Mouse (Mus musculus) G1E (cell line): ENCODE data around the gene Rnpepl1. TPM values are rescaled to one million over a fixed set of nuclear protein-coding genes. Genes with fewer than 3 reads are reported as not detected.

Source experiments
- ATAC-seq: 2 replicates; pipeline ENCODE4 v1.8.0; 2016; ENCODE audit warnings: mild to moderate bottlenecking; ENCODE audit not compliant: insufficient number of reproducible peaks, poor library complexity, low FRiP score, severe bottlenecking; ENCODE audit errors: extremely low read depth
- DNase-seq: peaks from one replicate; pipeline ENCODE4 v3.0.0; 2012; ENCODE audit warnings: low spot score
- H3K27me3 ChIP-seq: 2 replicates; pipeline ENCODE4 v1.6.1; 2012; ENCODE audit warnings: mild to moderate bottlenecking, low read length, inconsistent platforms; ENCODE audit not compliant: insufficient read depth
- H3K36me3 ChIP-seq: replicated peaks from 2 replicates; pipeline ENCODE3; 2012; ENCODE audit warnings: mild to moderate bottlenecking, inconsistent platforms
- H3K4me1 ChIP-seq: 2 replicates; pipeline ENCODE4 v1.6.1; 2012; ENCODE audit warnings: low read depth, low read length, inconsistent platforms, mixed read lengths; ENCODE audit not compliant: insufficient read depth
- H3K4me3 ChIP-seq: 2 replicates; pipeline ENCODE4 v1.5.1; 2012; ENCODE audit warnings: low read depth, mild to moderate bottlenecking, inconsistent platforms, low read length, moderate library complexity, mixed read lengths
- H3K9me3 ChIP-seq: replicated peaks from 2 replicates; pipeline ENCODE4 v1.6.1; 2012; ENCODE audit warnings: inconsistent platforms
- CTCF ChIP-seq: IDR thresholded peaks from 2 replicates; pipeline ENCODE4 v1.5.1; 2012; ENCODE audit warnings: low read depth, low read length, inconsistent platforms, mixed read lengths
- GATA1 ChIP-seq: IDR thresholded peaks from 2 replicates; pipeline ENCODE4 v1.6.1; 2012; ENCODE audit warnings: borderline replicate concordance, low read length, inconsistent platforms, mixed read lengths
- GATA2 ChIP-seq: IDR thresholded peaks from 2 replicates; pipeline ENCODE4 v1.6.1; 2012; ENCODE audit warnings: low read depth, low read length, inconsistent platforms, borderline replicate concordance
- POLR2AphosphoS5 ChIP-seq: IDR thresholded peaks from 2 replicates; pipeline ENCODE4 v1.6.1; 2012; ENCODE audit warnings: low read depth, low read length, inconsistent platforms; ENCODE audit not compliant: insufficient replicate concordance
- TAL1 ChIP-seq: conservative IDR thresholded peaks from 2 replicates; pipeline ENCODE4 v1.6.1; 2012; ENCODE audit warnings: low read depth, low read length, inconsistent platforms, mixed read lengths
- polyA plus RNA-seq: library from polyadenylated mRNA; stranded (reverse); fragments of >175 nt; gene quantifications from 2 replicates; pipeline ENCODE4 v1.2.3, GENCODE M21; 2012
- total RNA-seq, 2 experiments: library from RNA; stranded (forward) in 1 of 2; stranded (reverse) in 1 of 2; fragments of 200-1000 nt in 1 of 2; fragments of >200 nt in 1 of 2; fragmentation: Nextera tagmentation in 1 of 2; gene quantifications; 2 replicates each; pipeline ENCODE4 v1.2.3; 2014 to 2017

Gene Rnpepl1
- total and polyA plus RNA-seq, 3 experiments, result 18.8 to 196 (median 37.2) TPM

DNA sequence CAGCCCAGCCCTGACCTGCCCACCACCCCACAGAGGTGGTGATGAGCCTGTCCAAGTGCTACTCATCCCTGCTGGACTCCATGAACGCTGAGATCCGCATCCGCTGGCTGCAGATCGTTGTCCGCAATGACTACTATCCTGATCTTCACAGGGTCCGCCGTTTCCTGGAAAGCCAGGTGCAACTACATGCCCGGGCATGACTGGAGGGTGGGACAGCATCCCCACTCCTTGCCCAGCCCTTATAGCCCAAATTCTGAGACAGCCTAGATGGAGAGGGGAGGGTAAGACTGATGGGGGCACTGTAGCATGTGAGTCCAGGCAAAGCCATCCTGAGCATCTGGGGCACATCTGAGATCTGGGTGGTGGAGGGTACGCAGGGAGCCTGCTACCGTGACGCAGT, 8.6 kb downstream of the Rnpepl1 start:
- TF ChIP-seq GATA2, result no peak
- no peak for TF ChIP-seq TAL1
- TF ChIP-seq CTCF, result no peak
- no peak for TF ChIP-seq POLR2AphosphoS5
- TF ChIP-seq GATA1, result no peak
- H3K27me3 ChIP-seq, result no peaks in the 10 kb centered on the region; the same call in 1 of the 2 replicates
- DNase-seq (no peak), ATAC-seq (no peak)
- H3K4me1 ChIP-seq, result peaks cover 18% of the 10 kb centered on the region
- H3K36me3 ChIP-seq, result peaks cover 82% of the 10 kb centered on the region
- no peak overlapping the region for H3K4me3 ChIP-seq
- H3K9me3 ChIP-seq, result no peaks in the 10 kb centered on the region

DNA sequence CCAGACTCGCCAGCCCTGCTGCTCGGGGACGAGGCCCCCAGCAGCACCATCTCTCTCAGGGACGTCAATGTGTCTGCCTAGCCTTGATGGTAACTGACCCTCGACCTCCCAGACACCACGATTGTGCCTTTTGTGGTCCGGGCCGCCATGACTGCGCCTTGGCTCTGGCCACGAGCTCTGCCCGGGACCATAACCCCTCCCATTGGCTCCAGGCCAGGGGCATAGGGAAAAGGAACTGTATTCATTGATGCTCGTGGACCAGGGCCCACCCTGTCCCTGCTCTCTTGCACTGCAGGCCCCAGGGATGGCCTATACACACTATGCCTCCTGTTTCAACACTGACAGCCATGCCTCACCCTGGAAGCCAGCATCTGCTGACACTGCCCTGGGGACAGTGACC, 9.2 kb downstream of the Rnpepl1 start:
- Histone ChIP-seq H3K27me3 (no peaks in the 10 kb centered on the region; the same call in 1 of the 2 replicates), H3K36me3 (peaks cover 75% of the 10 kb centered on the region), H3K9me3 (no peaks in the 10 kb centered on the region), H3K4me3 (no peak overlapping the region), H3K4me1 (peaks cover 16% of the 10 kb centered on the region)
- no peak for TF ChIP-seq TAL1
- TF ChIP-seq CTCF, result no peak
- TF ChIP-seq GATA1, result no peak
- TF ChIP-seq GATA2, result no peak
- no peak for TF ChIP-seq POLR2AphosphoS5
- no peak for ATAC-seq
- DNase-seq, result no peak

DNA sequence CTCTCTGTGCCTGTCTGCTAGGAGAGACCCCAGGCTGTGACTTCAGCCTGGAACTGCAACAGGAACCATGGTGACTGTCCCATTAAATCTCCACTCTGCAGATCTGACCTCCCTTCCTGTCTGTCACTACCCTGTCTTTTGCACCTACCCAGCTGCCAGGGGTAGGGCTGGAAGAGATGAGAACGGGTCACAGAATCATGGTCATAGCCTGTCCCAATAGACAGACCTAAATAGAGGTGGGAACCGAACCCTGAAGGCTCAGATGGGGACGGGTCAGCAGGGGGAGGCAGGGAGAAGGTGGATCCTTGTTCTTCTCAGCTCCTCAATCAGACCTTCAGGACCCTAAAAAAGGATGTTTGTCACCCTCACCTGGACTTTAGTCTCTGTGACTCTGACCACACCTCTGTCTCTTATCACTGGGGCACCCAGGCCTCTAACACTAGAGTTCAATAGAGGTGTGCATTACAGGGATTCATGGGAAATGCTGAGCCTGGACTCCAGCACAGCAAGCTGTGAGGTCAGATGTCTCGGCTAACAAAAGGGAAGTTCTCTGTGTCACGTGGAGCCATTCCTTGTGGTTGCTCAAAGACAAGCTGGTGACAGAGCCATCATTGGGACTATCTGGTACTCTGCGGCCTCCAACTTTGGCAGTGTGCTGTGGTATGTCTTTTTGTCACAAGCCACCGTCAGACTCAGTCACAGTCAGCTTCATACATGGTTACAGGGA, 10.1 kb downstream of the Rnpepl1 start:
- no peak for DNase-seq
- H3K36me3 ChIP-seq, result peaks cover 67% of the 10 kb centered on the region
- ATAC-seq, result peak; percentile 23
- H3K4me3 ChIP-seq, result no peak overlapping the region
- no peaks in the 10 kb centered on the region; the same call in 1 of the 2 replicates for H3K27me3 ChIP-seq
- TF ChIP-seq GATA1, result no peak
- no peak for TF ChIP-seq GATA2
- no peaks in the 10 kb centered on the region for H3K9me3 ChIP-seq
- H3K4me1 ChIP-seq, result peaks cover 16% of the 10 kb centered on the region

DNA sequence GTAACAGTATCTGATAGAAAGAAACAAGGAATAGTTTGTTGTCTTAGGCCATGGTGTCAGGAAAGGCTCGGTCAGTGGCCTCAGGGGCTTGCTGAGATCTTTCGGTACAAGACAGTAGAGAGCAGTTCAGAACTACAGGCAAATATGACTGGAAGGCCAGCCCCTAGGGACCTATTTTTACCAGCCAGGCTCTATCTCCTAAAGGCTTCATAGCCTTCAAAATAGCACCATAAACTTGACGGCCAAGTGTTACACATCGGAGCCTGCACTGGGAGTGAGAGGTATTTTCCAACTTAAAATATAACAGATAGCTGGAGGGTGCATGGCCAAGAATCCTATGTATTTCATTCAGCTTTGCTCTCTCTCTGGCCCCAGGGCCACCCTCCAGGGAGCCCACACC, 10.9 kb downstream of the Rnpepl1 start:
- Histone ChIP-seq H3K27me3 (peaks cover 3% of the 10 kb centered on the region; the same call in 1 of the 2 replicates), H3K4me3 (no peak overlapping the region), H3K36me3 (peaks cover 58% of the 10 kb centered on the region), H3K9me3 (no peaks in the 10 kb centered on the region), H3K4me1 (peaks cover 16% of the 10 kb centered on the region)
- no peak for DNase-seq
- TF ChIP-seq GATA1 (no peak), CTCF (no peak), POLR2AphosphoS5 (no peak), GATA2 (no peak), TAL1 (no peak)
- no peak for ATAC-seq

DNA sequence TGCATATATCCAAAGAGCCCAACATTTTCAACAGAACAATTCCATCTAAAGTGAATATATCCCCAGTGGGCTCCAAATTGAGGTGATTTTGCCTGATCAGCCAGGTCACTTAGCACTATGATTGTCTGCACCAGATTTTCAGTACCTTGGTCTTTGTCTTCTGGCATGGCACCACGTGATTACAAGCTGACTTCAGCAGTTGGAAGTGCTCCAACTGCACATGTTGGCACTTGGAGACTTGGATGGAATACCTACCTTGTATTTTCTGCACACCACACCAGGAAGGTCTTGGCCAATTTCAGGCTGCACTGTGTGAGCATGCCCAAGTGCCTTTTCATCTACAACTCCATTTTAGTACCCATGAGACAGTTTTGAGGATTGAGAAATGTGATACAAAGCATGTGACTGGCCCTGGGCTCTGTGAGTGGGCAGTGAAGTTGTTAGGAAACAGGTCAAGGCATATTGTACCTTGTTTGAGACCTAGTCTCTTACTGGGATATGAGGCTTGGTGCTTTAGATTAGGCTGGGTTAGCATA, 19.7 kb downstream of the Rnpepl1 start:
- no peaks in the 10 kb centered on the region for H3K9me3 ChIP-seq
- H3K4me3 ChIP-seq, result no peak overlapping the region
- peaks cover 28% of the 10 kb centered on the region for H3K27me3 ChIP-seq
- no peak for ATAC-seq
- TF ChIP-seq CTCF (no peak), GATA2 (no peak), POLR2AphosphoS5 (no peak), GATA1 (no peak), TAL1 (no peak)
- no peak for DNase-seq
- peaks cover 20% of the 10 kb centered on the region for H3K4me1 ChIP-seq
- H3K36me3 ChIP-seq, result peaks cover 10% of the 10 kb centered on the region

DNA sequence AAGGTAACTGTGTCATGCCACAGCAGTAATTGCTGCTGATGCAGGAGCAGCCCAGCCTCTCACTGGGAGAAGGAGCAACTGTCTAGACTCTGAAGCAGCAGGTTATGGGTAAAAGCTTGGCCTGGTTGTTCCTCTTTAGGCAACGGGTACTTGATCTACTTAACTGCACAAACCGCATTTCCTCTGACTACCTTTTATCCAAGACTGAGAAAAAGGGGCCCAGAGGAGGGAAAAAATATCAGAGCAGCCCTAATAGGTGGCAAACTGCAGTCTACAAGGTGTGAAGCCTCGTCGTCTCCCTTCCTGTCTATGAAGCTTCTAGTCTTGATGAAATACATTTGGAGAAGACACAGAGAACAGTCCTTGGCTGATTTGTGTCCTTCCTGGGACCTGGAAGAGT, 23.0 kb downstream of the Rnpepl1 start:
- peak overlapping the region; percentile 79 for H3K4me3 ChIP-seq
- DNase-seq (peak; percentile 40), ATAC-seq (no peak)
- H3K4me1 ChIP-seq, result peaks cover 45% of the 10 kb centered on the region
- peaks cover 9% of the 10 kb centered on the region for H3K27me3 ChIP-seq
- no peak for TF ChIP-seq TAL1
- TF ChIP-seq POLR2AphosphoS5, result no peak
- TF ChIP-seq CTCF, result no peak
- TF ChIP-seq GATA2, result no peak
- no peak for TF ChIP-seq GATA1
- H3K9me3 ChIP-seq, result no peaks in the 10 kb centered on the region
- H3K36me3 ChIP-seq, result peaks cover 34% of the 10 kb centered on the region
